Mouse (Mus musculus) ES-Bruce4 (cell line): ENCODE measurements around the gene Maea. TPM values are rescaled to one million over a fixed set of nuclear protein-coding genes. Genes with fewer than 3 reads are reported as not detected.

Experiments used
- H3K27ac ChIP-seq: 2 replicates; pipeline ENCODE4 v1.5.1; 2012; ENCODE audit warnings: low read length, inconsistent platforms; ENCODE audit not compliant: insufficient read depth
- H3K27me3 ChIP-seq: 2 replicates; pipeline ENCODE4 v1.6.1; 2012; ENCODE audit warnings: mild to moderate bottlenecking, low read length, inconsistent platforms; ENCODE audit not compliant: control insufficient read depth, poor library complexity, insufficient read depth, severe bottlenecking
- H3K36me3 ChIP-seq: 2 replicates; pipeline ENCODE4 v1.6.1; 2012; ENCODE audit warnings: inconsistent platforms, mild to moderate bottlenecking, low read length, moderate library complexity; ENCODE audit not compliant: control insufficient read depth, poor library complexity, insufficient read depth, severe bottlenecking
- H3K4me1 ChIP-seq: one replicate; pipeline ENCODE4 v1.8.1; 2011; ENCODE audit warnings: low read length; ENCODE audit not compliant: control insufficient read depth, insufficient read depth
- H3K4me3 ChIP-seq: 2 replicates; pipeline ENCODE4 v1.5.1; 2011; ENCODE audit warnings: low read depth, mild to moderate bottlenecking, low read length
- H3K9ac ChIP-seq: 2 replicates; pipeline ENCODE4 v1.6.1; 2012; ENCODE audit warnings: low read depth, mild to moderate bottlenecking, inconsistent platforms; ENCODE audit not compliant: poor library complexity, severe bottlenecking
- H3K9me3 ChIP-seq: replicated peaks from 2 replicates; pipeline ENCODE4 v1.6.1; 2012; ENCODE audit warnings: mild to moderate bottlenecking, low read length, inconsistent platforms; ENCODE audit not compliant: control insufficient read depth, poor library complexity, insufficient read depth, severe bottlenecking
- CTCF ChIP-seq: IDR thresholded peaks from one replicate; pipeline ENCODE4 v1.8.1; 2011; ENCODE audit warnings: low read depth, low read length
- EP300 ChIP-seq: IDR thresholded peaks from 2 replicates; pipeline ENCODE4 v1.6.1; 2011; ENCODE audit warnings: low read depth, low read length; ENCODE audit not compliant: insufficient read depth
- POLR2A ChIP-seq: IDR thresholded peaks from one replicate; pipeline ENCODE4 v1.8.1; 2011; ENCODE audit warnings: low read length; ENCODE audit not compliant: insufficient read depth
- polyA plus RNA-seq: library from polyadenylated mRNA; stranded (reverse); fragments of >200 nt; gene quantifications from 2 replicates; pipeline ENCODE4 v1.2.4, GENCODE M21; 2011; ENCODE audit warnings: low read depth; ENCODE audit not compliant: missing spikeins, insufficient read depth, insufficient read length

Maea gene
- polyA plus RNA-seq, 1 experiment, result 96.8 TPM

DNA sequence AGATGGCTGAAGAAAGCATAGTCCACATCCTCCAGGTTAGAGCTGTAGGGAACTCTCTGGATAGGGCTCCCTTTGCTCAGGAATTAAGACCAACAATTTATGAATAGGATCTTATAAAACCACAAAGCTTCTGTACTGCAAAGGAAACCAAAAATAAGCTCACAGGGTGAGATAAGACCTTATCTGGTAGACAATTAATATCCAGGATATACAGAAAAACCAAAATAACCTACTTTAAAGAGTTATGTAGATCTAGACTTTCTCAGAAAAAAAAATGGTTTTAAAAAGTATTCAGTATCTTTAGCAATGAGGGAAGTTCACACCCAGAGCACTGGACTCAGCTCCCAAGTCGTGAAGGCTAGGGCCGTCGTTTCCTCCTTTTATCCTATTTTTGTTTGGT, 85.0 kb downstream of the Maea start:
- Histone ChIP-seq H3K9ac (no peak overlapping the region), H3K27ac (no peak overlapping the region), H3K36me3 (no peaks in the 10 kb centered on the region), H3K9me3 (no peaks in the 10 kb centered on the region), H3K4me3 (no peak overlapping the region), H3K27me3 (no peaks in the 10 kb centered on the region), H3K4me1 (no peaks in the 10 kb centered on the region)
- no peak for TF ChIP-seq CTCF
- no peak for TF ChIP-seq EP300
- no peak for TF ChIP-seq POLR2A

Other genes with a start within 250 kb of the Maea start
- gene Slc5a1, start 231.3 kb upstream of the Maea start, polyA plus RNA-seq, result 0.78 and 1.1 TPM in 2 replicates
- 0.59 and 0.87 TPM in 2 replicates for gene Spon2, start 117.1 kb upstream of the Maea start, polyA plus RNA-seq
- 61.0 and 68.5 TPM in 2 replicates for gene Ctbp1, start 60.5 kb upstream of the Maea start, polyA plus RNA-seq
- gene Uvssa, start 43.0 kb downstream of the Maea start, polyA plus RNA-seq, result 6.9 and 7.2 TPM in 2 replicates
- not detected in 2 replicates for gene Nkx1-1, start 98.5 kb downstream of the Maea start, polyA plus RNA-seq